Mouse (Mus musculus) megakaryocyte, embryonic 14.5 days (primary cell): Measurements from ENCODE around the gene Gucy2d.

Experiments
- FLI1 ChIP-seq: IDR thresholded peaks from 2 replicates; pipeline ENCODE4 v1.6.1; 2012; ENCODE audit warnings: low read length, inconsistent platforms, mixed read lengths
- GATA1 ChIP-seq: IDR thresholded peaks from 3 replicates; pipeline ENCODE4 v1.6.1; 2012; ENCODE audit warnings: mixed read lengths, low read length, inconsistent platforms, borderline replicate concordance

- no peak for TF ChIP-seq GATA1
- TF ChIP-seq FLI1, result no peak
Observed at GRCm38 (mm10) chr7:98480481-98480880, 40.3 kb downstream of the Gucy2d start.
